Mouse (Mus musculus) monocyte, adult 59 days (primary cell): ENCODE data around the gene Epop. TPM values are rescaled to one million over a fixed set of nuclear protein-coding genes. Genes with fewer than 3 reads are reported as not detected.

ENCODE experiments used
- total RNA-seq, 2 experiments: library from RNA; stranded (reverse); gene quantifications; one replicate each; pipeline ENCODE4 v1.2.4; 2023

The Epop gene
- 1 to 10 TPM; 1.8 to 3.6 TPM for total RNA-seq

GRCm38 (mm10) chr11:97629576-97629975 lies at the start of gene Epop:
Epop (minus strand) TSS chr11:97629702.

GRCm38 (mm10) chr11:97662893-97663527 lies 33.5 kb upstream of the Epop start, which contains the start of gene Mllt6:
Mllt6 (plus strand) TSS chr11:97663414.

Other genes with a start within 250 kb of the Epop start
- gene Arhgap23, start 214.2 kb downstream of the Epop start, total RNA-seq, result 10 to 100 TPM; 30.8 to 35.8 TPM
- not detected for gene 4933428G20Rik, start 129.4 kb downstream of the Epop start, total RNA-seq
- under 1 TPM; 0.13 to 0.15 TPM for gene Srcin1, start 53.5 kb downstream of the Epop start, total RNA-seq
- gene Mllt6, start 33.7 kb upstream of the Epop start, total RNA-seq, result 10 to 100 TPM; 44.3 to 51.2 TPM
- gene Cisd3, start 56.1 kb upstream of the Epop start, total RNA-seq, result 10 to 100 TPM; 21.6 to 21.7 TPM
- 1 to 10 TPM; 2.8 to 2.9 TPM for gene Pcgf2, start 70.8 kb upstream of the Epop start, total RNA-seq
- gene Psmb3, start 73.7 kb upstream of the Epop start, total RNA-seq, result 100 to 1,000 TPM; 115 to 120 TPM
- 10 to 100 TPM; 34.2 to 37.9 TPM for gene Pip4k2b, start 115.0 kb upstream of the Epop start, total RNA-seq
- 10 to 100 TPM; 41.5 to 42.0 TPM for gene Cwc25, start 136.9 kb upstream of the Epop start, total RNA-seq
- not detected for gene 1700001P01Rik, start 146.2 kb upstream of the Epop start, total RNA-seq
- gene Rpl23, start 152.7 kb upstream of the Epop start, total RNA-seq, result 1,000 to 10,000 TPM; 1,105 to 1,260 TPM
- gene Lasp1, start 169.3 kb upstream of the Epop start, total RNA-seq, result 100 to 1,000 TPM; 164 to 170 TPM
- gene B230217C12Rik, start 211.1 kb upstream of the Epop start, total RNA-seq, result 1 to 10 TPM; 1.0 to 1.5 TPM